Mouse (Mus musculus): ENCODE measurements around the gene Arl4c.

GRCm38 (mm10) chr1:88694353-88694752 is 7.7 kb downstream of the Arl4c start:
- TF ChIP-seq POLR2A (IDR thresholded peaks at IDR 0.05; ENCODE audit: control insufficient read depth, extremely low read depth, insufficient read depth, low read length, poor library complexity) (no peak), CTCF (IDR thresholded peaks at IDR 0.05; ENCODE audit: borderline replicate concordance, control insufficient read depth, extremely low read depth, insufficient read depth, low read length, poor library complexity) (no peak)

Data from thymus, adult 2 months (tissue).